Mouse (Mus musculus): Measurements from ENCODE around the gene Tmbim7. TPM values are rescaled to one million over a fixed set of nuclear protein-coding genes. Genes with fewer than 3 reads are reported as not detected.

The Tmbim7 gene
- polyA plus RNA-seq, 1 experiment from 2014 or later = not detected

DNA sequence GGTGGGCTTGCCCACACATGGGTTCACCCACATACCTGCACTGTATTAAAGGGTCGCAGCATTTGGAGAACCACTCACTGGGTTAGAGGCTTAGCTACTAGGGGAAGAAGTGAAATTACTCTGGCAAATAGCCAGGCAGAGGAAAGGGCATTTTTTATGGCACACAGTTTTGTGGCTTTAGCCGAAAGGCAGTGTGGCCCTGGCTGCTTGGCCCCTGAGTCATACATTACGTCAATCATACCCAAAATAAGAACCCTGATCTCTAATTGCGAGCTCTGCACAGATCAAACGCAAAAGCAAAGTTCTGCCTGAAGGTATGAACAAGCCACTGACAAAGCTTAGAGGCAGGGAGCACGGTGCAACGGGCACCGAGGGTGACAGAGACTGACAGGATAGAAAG lies 37.3 kb downstream of the Tmbim7 start:
- H3K27ac ChIP-seq = no peak overlapping the region
- 0 out of 2 replicates have a peak, but pooled peaks cover 6% of the 10 kb centered on the region for H3K4me1 ChIP-seq
- DNase-seq (ENCODE audit: extremely low spot score, low spot score) = no peak
- no peaks in the 10 kb centered on the region for H3K9me3 ChIP-seq
- WGBS = 93% methylated on average over 8 of the region's 8 CpGs
- H3K27me3 ChIP-seq (ENCODE audit: poor library complexity, severe bottlenecking) = no peaks in the 10 kb centered on the region
- no peak overlapping the region for H3K4me3 ChIP-seq
- H3K36me3 ChIP-seq (replicated peaks) = peaks cover 40% of the 10 kb centered on the region

DNA sequence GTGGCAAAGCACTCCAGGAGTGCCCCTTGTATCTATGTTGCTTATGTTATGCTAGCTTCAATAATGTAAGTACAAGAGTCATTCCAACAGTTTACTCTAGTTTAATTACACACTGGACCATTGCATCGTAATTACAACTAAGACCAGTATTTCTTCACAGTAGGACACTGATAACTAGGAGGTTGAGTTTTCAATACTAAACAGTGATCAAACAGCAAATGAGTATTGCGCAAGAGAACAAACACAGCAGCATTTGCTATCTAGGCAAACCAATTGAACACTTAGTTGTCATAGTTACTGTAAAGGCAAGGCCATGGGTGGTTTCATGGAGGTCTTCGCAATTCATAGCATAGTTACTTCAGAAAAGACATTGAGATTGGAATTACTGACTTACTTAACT lies 40.3 kb downstream of the Tmbim7 start:
- Histone ChIP-seq H3K9me3 (no peaks in the 10 kb centered on the region), H3K27ac (no peak overlapping the region), H3K4me3 (no peak overlapping the region), H3K27me3 (ENCODE audit: poor library complexity, severe bottlenecking) (no peaks in the 10 kb centered on the region), H3K36me3 (replicated peaks) (peaks cover 68% of the 10 kb centered on the region), H3K4me1 (no peaks in the 10 kb centered on the region)
- no peak for DNase-seq (ENCODE audit: extremely low spot score, low spot score)
- 94% methylated on average over 3 of the region's 3 CpGs for WGBS

DNA sequence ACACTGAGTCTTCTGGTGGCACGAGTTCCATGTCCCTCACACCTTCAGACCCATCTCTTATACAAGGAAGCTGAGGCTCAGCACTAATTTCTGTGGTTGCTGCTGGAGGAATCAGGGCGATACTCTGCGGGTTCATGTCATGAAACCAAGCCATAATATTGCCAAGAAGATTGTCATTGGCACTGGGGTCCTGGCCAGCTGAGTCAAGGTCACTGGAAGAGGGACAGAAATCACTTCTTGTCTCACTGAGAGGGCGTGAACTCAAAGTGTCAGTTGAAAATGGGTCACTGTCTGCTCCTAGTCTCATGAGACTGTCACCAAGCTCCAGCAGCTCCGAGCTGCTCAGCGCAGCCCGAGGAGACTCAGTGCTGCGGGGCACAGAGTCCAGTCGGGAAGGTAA lies 42.0 kb downstream of the Tmbim7 start:
- no peaks in the 10 kb centered on the region for H3K4me1 ChIP-seq
- H3K27me3 ChIP-seq (ENCODE audit: poor library complexity, severe bottlenecking) = no peaks in the 10 kb centered on the region
- peaks cover 81% of the 10 kb centered on the region for H3K36me3 ChIP-seq (replicated peaks)
- H3K27ac ChIP-seq = no peak overlapping the region
- no peak overlapping the region for H3K4me3 ChIP-seq
- H3K9me3 ChIP-seq = no peaks in the 10 kb centered on the region
- DNase-seq (ENCODE audit: extremely low spot score, low spot score) = no peak
- WGBS = 97% methylated on average over 9 of the region's 9 CpGs

DNA sequence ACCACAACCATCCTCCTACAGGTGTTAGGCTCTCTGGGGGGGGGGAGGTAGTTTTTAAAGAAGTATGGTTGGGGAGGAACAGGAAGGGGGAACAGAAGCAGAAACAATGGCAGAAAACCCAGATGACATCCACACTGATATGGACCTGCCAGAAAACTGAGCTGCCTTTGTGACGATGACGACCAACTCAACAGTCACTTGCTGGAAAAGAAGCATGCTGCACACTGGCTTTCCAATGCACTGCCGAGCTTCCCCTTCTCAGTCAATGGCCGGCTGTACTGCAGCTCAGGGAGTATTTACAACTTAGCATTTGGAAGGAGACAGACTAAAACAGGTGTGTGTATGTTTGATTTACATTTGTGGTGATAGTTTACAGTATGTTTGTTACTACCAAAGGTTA lies 44.2 kb downstream of the Tmbim7 start:
- Histone ChIP-seq H3K4me3 (no peak overlapping the region), H3K9me3 (no peaks in the 10 kb centered on the region), H3K27me3 (ENCODE audit: poor library complexity, severe bottlenecking) (no peaks in the 10 kb centered on the region), H3K27ac (no peak overlapping the region), H3K36me3 (replicated peaks) (peaks cover 80% of the 10 kb centered on the region), H3K4me1 (no peaks in the 10 kb centered on the region)
- 90% methylated on average over 4 of the region's 4 CpGs for WGBS
- no peak for DNase-seq (ENCODE audit: extremely low spot score, low spot score)

DNA sequence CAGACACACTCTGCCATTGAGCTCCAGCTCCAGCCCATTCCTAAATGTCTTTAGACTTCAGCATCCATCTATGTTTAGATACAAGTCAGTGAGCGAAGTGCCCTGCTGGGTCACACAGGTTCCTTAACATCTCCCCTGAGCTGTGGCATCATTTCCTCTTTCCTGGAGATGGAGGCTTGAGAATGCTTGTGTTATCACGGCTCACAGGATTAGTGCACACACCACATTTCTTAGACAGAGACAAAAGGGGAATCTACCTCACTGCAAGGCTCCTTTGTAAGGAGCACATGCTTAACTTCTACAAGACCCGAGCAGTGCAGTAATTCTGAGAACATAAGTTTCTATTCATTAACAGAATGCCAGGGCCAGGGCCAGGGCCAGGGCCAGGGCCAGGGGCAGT lies 45.0 kb downstream of the Tmbim7 start:
- H3K36me3 ChIP-seq (replicated peaks) = peaks cover 86% of the 10 kb centered on the region
- no peak overlapping the region for H3K4me3 ChIP-seq
- no peaks in the 10 kb centered on the region for H3K9me3 ChIP-seq
- no peaks in the 10 kb centered on the region for H3K27me3 ChIP-seq (ENCODE audit: poor library complexity, severe bottlenecking)
- H3K27ac ChIP-seq = no peak overlapping the region
- WGBS = 81% methylated on average over 3 of the region's 3 CpGs
- no peaks in the 10 kb centered on the region for H3K4me1 ChIP-seq
- no peak for DNase-seq (ENCODE audit: extremely low spot score, low spot score)

DNA sequence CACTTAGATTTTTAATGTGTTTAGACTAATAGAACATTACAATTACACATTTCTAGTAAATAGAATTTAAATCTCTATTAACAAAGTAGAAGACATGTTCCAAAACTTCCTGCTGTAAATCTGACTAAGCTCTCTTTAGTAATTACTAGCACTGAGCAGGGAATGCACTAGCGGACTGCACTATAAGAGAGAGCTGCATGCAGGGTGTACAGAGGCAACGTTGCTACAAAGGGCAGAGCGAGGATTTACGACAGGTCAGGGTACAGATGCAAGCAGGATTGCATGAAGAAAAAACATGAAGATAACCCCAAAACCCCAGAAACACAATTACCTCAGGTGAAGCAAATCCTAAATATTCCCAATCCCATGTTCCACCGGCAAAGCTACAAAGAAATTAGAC lies 49.0 kb downstream of the Tmbim7 start:
- Histone ChIP-seq H3K4me3 (no peak overlapping the region), H3K27me3 (ENCODE audit: poor library complexity, severe bottlenecking) (no peaks in the 10 kb centered on the region), H3K4me1 (no peaks in the 10 kb centered on the region), H3K27ac (no peak overlapping the region), H3K9me3 (no peaks in the 10 kb centered on the region), H3K36me3 (replicated peaks) (peaks cover 71% of the 10 kb centered on the region)
- WGBS = 94% methylated on average over 5 of the region's 5 CpGs
- no peak for DNase-seq (ENCODE audit: extremely low spot score, low spot score)

DNA sequence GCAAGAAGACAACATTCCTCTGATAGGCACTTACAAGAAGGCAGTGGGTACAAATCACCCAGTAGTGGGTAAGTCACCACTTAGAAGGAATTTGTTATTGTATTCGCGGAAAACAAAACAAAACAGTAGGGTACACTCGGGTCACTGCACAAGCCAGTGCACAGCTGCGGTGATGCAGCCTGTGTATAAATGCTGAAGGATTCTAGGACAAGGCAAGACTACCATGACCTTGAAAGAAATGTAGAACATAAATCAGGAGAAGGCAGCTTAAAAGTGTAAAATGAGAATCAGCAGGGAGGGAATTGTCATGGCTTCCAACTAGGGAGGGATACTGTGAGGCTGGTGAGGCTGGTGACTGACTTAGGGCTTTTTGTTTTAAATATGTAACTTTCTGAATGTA lies 51.2 kb downstream of the Tmbim7 start:
- no peak for DNase-seq (ENCODE audit: extremely low spot score, low spot score)
- Histone ChIP-seq H3K27me3 (ENCODE audit: poor library complexity, severe bottlenecking) (no peaks in the 10 kb centered on the region), H3K36me3 (replicated peaks) (peaks cover 60% of the 10 kb centered on the region), H3K9me3 (no peaks in the 10 kb centered on the region), H3K27ac (no peak overlapping the region), H3K4me3 (no peak overlapping the region), H3K4me1 (no peaks in the 10 kb centered on the region)
- 94% methylated on average over 4 of the region's 4 CpGs for WGBS

DNA sequence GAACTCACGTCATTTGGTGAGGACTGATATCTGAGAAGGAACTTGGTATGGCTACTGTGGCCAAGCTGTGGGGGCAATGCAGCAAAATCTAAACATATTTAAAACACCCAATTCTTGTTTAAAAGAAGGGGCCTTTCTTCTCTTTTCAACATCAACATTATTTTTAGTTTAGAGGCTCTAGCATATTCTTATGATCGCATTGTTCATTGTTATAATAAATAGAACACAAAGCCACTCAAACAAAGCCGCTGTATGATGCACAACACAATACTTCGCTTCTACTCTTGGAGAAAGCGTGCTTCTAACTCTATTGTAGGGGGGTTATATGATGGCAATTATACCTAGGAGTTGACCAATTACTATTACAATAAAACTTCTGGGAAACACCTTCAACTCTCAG lies 64.8 kb downstream of the Tmbim7 start:
- H3K4me1 ChIP-seq = no peaks in the 10 kb centered on the region
- DNase-seq (ENCODE audit: extremely low spot score, low spot score) = no peak
- 93% methylated on average over 5 of the region's 5 CpGs for WGBS
- no peak overlapping the region for H3K4me3 ChIP-seq
- H3K36me3 ChIP-seq (replicated peaks) = peaks cover 42% of the 10 kb centered on the region
- no peaks in the 10 kb centered on the region for H3K9me3 ChIP-seq
- no peak overlapping the region for H3K27ac ChIP-seq
- no peaks in the 10 kb centered on the region for H3K27me3 ChIP-seq (ENCODE audit: poor library complexity, severe bottlenecking)

DNA sequence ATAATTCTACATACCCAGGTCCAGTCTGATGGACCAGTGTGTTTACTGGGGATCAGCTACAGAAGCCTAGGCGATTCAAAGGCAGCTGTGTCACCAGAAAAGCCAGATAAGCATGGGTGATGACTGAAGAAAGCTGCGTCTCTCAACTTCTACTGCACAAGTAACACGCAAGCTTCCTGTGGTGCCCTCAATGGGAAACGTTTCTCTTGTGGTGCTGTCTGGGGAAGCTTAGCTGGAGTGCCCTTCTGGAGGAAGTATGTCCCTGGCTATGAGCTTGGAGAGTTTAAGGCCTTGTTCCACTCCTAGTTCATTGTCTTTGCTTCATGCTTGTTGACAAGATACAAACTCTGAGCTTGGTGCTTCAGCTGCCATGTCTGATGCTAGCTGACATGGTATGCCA lies 68.4 kb downstream of the Tmbim7 start:
- Histone ChIP-seq H3K36me3 (replicated peaks) (peaks cover 48% of the 10 kb centered on the region), H3K9me3 (no peaks in the 10 kb centered on the region), H3K4me3 (no peak overlapping the region), H3K4me1 (no peaks in the 10 kb centered on the region), H3K27ac (no peak overlapping the region), H3K27me3 (ENCODE audit: poor library complexity, severe bottlenecking) (no peaks in the 10 kb centered on the region)
- 94% methylated on average over 4 of the region's 4 CpGs for WGBS
- no peak for DNase-seq (ENCODE audit: extremely low spot score, low spot score)

DNA sequence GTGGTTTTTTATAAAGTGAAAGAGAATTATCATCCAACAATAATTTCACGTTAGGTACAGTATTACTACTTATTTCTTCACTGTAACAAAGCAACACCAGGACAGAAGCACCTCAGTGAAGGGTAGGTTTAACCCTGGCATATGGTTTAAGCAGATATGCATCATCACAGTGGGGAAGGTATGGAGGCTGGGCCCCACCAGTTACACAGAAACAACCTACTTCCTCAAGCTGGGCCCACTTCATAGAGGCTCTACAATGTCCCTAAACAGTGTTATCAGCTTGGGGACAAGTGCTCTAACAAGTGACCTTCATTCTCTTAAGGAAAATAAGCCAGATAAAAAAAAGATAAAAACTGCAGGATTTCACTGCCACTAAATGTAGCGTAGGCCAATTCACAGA lies 71.9 kb downstream of the Tmbim7 start:
- DNase-seq (ENCODE audit: extremely low spot score, low spot score) = no peak
- H3K36me3 ChIP-seq (replicated peaks) = peaks cover 61% of the 10 kb centered on the region

DNA sequence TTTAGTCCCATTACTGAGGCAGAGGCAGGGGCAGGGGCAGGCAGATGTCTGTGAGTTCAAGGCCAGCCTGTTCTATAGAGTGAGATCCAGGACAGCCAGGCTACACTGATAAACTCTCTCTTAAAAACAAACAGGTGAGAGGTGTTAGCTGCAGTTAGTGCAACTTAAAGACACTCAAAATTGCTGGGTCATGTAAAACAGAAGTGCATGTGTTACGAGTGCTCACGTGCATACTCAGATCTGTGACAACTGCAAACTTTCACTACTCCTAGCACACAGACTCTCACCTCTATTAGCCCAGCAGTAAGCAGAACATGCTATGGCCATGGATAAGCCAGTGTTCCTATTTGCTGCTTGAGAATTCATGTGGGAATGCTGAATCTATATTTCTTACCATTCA lies 72.4 kb downstream of the Tmbim7 start:
- H3K4me1 ChIP-seq = no peaks in the 10 kb centered on the region
- H3K9me3 ChIP-seq = no peaks in the 10 kb centered on the region
- no peaks in the 10 kb centered on the region for H3K27me3 ChIP-seq (ENCODE audit: poor library complexity, severe bottlenecking)
- 94% methylated on average over 2 of the region's 2 CpGs for WGBS
- peaks cover 66% of the 10 kb centered on the region for H3K36me3 ChIP-seq (replicated peaks)
- no peak for DNase-seq (ENCODE audit: extremely low spot score, low spot score)
- H3K4me3 ChIP-seq = no peak overlapping the region
- no peak overlapping the region for H3K27ac ChIP-seq

More for the DNA sequence above, 71.9 kb downstream of the Tmbim7 start:
- Histone ChIP-seq H3K4me1 (no peaks in the 10 kb centered on the region), H3K4me3 (no peak overlapping the region), H3K27me3 (ENCODE audit: poor library complexity, severe bottlenecking) (no peaks in the 10 kb centered on the region), H3K9me3 (no peaks in the 10 kb centered on the region), H3K27ac (no peak overlapping the region)
- 97% methylated on average over 2 of the region's 2 CpGs for WGBS

DNA sequence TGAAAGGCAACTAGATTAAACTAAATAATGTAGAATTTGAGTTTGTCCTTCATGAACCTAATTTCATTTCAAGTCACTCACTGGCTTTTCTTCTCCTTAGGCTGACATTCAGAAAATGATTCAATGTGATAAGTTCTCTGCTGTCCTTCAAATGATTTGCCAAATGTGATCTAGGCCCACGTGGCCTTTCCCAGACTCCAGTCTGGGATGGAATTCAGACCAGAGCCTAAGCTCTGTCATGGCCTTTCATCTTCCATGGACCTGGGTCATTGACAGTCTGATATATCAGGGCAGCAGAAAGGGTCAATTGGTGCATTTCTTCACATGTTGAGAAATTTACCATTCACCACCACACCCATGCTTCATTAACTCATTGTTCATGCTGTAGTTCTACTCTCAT lies 74.5 kb downstream of the Tmbim7 start:
- DNase-seq (ENCODE audit: extremely low spot score, low spot score) = no peak
- no peaks in the 10 kb centered on the region for H3K4me1 ChIP-seq
- no peaks in the 10 kb centered on the region for H3K9me3 ChIP-seq
- no peak overlapping the region for H3K4me3 ChIP-seq
- H3K27me3 ChIP-seq (ENCODE audit: poor library complexity, severe bottlenecking) = no peaks in the 10 kb centered on the region
- peaks cover 62% of the 10 kb centered on the region for H3K36me3 ChIP-seq (replicated peaks)
- H3K27ac ChIP-seq = no peak overlapping the region
- WGBS = 89% methylated on average over 1 of the region's 1 CpGs

DNA sequence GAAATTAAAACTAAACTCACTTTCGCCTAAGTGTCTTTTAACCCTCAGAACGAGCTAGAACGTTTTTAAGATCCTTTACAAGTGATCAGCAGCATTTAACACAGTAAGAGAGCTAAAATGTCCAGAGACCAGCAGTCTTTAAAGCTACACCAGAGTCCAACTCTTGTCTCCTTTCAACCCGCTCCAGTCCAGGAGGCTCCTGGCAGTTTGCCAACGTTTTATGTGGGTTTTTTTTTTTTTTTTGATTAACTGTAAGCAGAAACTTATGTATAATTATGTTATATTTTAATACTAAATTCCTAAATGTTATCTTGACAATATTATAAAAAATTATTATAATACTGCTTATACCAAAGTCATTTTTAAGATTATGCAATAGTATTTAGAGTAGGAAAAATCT lies 77.8 kb downstream of the Tmbim7 start:
- Histone ChIP-seq H3K9me3 (no peaks in the 10 kb centered on the region), H3K27ac (no peak overlapping the region), H3K4me1 (no peaks in the 10 kb centered on the region), H3K4me3 (no peak overlapping the region), H3K27me3 (ENCODE audit: poor library complexity, severe bottlenecking) (no peaks in the 10 kb centered on the region), H3K36me3 (replicated peaks) (peaks cover 55% of the 10 kb centered on the region)
- no peak for DNase-seq (ENCODE audit: extremely low spot score, low spot score)
- whole genome bisulfite sequencing = 90% methylated on average over 5 of the region's 5 CpGs
